Mouse (Mus musculus) ovary, postnatal 10 days (tissue): Measurements from ENCODE around the gene Tdp2.

Source experiments
- DNase-seq: peaks from one replicate; pipeline ENCODE4 v3.0.0; 2022; ENCODE audit warnings: low spot score

The Tdp2 gene

DNA sequence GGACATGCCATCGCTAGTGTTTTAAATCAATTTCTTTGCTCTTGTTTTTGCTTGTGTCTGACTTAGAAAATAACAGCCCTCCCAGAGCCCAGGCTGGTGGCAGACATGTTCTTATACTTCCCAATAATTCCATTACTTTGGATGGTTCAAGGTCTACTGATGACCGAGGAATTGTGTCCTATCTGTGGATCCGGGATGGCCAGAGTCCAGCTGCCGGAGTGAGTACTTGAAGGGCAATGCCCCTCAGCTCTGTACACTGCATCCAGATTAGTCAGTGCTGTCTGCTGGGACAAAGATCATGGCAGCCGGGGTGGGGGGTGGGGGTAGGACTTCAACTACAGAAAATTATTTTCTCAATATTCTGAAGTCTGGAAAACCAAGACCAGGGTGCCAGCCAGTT lies 49.2 kb downstream of the Tdp2 start:
- no peak for DNase-seq

DNA sequence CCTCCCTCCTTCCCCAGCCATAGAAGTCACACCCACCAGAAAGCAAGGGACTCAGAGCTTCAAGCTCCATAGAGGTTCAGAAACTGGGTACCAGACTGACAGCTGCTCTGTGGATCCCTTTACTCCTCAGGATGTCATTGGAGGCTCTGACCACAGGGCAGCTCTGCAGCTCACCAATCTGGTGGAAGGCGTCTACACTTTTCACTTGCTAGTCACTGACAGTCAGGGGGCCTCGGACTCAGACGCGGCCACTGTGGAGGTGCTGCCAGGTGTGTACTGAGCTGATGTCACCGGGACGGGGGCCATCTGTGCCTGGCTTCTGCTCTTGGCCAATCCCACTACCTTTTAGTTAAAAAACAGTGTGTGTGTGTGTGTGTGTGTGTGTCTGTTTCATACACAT lies 50.9 kb downstream of the Tdp2 start:
- DNase-seq, result no peak

DNA sequence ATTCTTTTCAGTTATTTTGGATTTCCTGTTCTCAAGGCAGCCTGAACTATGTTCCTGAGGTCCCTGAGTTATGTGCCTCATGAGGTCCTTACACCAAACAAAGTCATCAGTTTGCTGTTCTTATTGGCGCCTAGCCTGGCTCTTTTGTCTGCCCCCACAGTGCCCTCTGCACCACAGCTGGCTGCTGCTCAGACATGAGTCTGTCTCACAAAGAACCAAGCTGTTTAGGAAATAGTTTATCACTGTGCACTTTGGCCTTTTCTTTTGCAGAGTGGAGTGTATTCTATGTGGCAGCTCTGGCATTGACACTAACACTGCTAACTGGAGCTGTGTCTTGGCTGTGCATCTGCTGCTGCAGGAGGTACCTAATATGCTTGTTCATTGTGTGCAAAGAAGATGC lies 58.1 kb downstream of the Tdp2 start:
- DNase-seq, result no peak
